Mouse (Mus musculus) small intestine, adult 2 months (tissue): ENCODE measurements around the gene Aipl1. TPM values are rescaled to one million over a fixed set of nuclear protein-coding genes. Genes with fewer than 3 reads are reported as not detected.

Experiments
- H3K27ac ChIP-seq: fragments of 200-500 bp; 2 replicates; pipeline ENCODE4 v1.5.1; 2012; ENCODE audit warnings: low read depth, low read length, control low read depth, inconsistent platforms; ENCODE audit not compliant: insufficient read depth
- H3K27me3 ChIP-seq: fragments of 200-500 bp; 2 replicates; pipeline ENCODE4 v1.6.1; 2012; ENCODE audit warnings: mild to moderate bottlenecking, moderate library complexity, low read length, inconsistent platforms; ENCODE audit not compliant: control insufficient read depth, insufficient read depth
- H3K36me3 ChIP-seq: fragments of 200-500 bp; 2 replicates; pipeline ENCODE4 v1.6.1; 2012; ENCODE audit warnings: mild to moderate bottlenecking, low read length, control low read depth, inconsistent platforms; ENCODE audit not compliant: control insufficient read depth, insufficient read depth
- H3K4me1 ChIP-seq: fragments of 200-500 bp; 2 replicates; pipeline ENCODE4 v1.6.1; 2012; ENCODE audit warnings: low read length, inconsistent platforms, mixed read lengths; ENCODE audit not compliant: control insufficient read depth, insufficient read depth, insufficient read length
- H3K4me3 ChIP-seq: fragments of 200-500 bp; 2 replicates; pipeline ENCODE4 v1.5.1; 2012; ENCODE audit warnings: low read depth, mild to moderate bottlenecking, control low read depth, inconsistent platforms, low read length, moderate library complexity
- CTCF ChIP-seq: fragments of 200-500 bp; IDR thresholded peaks from 2 replicates; pipeline ENCODE4 v1.5.1; 2012; ENCODE audit warnings: low read depth, mild to moderate bottlenecking, control low read depth, inconsistent platforms, low read length, moderate library complexity, mixed read lengths; ENCODE audit not compliant: insufficient replicate concordance, insufficient read length; ENCODE audit errors: extremely low read depth
- POLR2A ChIP-seq: fragments of 200-500 bp; IDR thresholded peaks from 2 replicates; pipeline ENCODE4 v1.6.1; 2012; ENCODE audit warnings: low read depth, mild to moderate bottlenecking, control low read depth, inconsistent platforms, low read length, moderate library complexity
- WGBS: fragments of 180-500 bp; shearing (Covaris S2); methylation state at CpG from one replicate; pipeline ENCODE4 v1.1.7; 2018; 5-methylcytosine and 5-hydroxymethylcytosine counted together
- polyA plus RNA-seq: library from polyadenylated mRNA; depleted of rRNA; stranded (reverse); fragments of >200 nt; gene quantifications from 2 replicates; pipeline ENCODE4 v1.2.3, GENCODE M21; 2012; rRNA removed

The Aipl1 gene
- polyA plus RNA-seq = 0.11 and 0.14 TPM in 2 replicates

GRCm38 (mm10) chr11:72037409-72037808, at the start of gene Aipl1:
Aipl1 (minus strand) TSS chr11:72037509.
- WGBS = 49% methylated on average over 4 of the region's 4 CpGs
- Histone ChIP-seq H3K36me3 (no peaks in the 10 kb centered on the region), H3K27ac (no peak within 1 kb of the TSS), H3K27me3 (no peaks in the 10 kb centered on the region; the same call in 1 of the 2 replicates), H3K4me3 (no peak within 1 kb of the TSS), H3K4me1 (peaks cover under 1% of the 10 kb centered on the region)
- no peak for TF ChIP-seq CTCF
- TF ChIP-seq POLR2A = no peak

- no peak overlapping the region for H3K4me3 ChIP-seq
- no peak for TF ChIP-seq POLR2A
- TF ChIP-seq CTCF = no peak
- H3K27me3 ChIP-seq = no peaks in the 10 kb centered on the region
- H3K27ac ChIP-seq = no peak overlapping the region
- H3K36me3 ChIP-seq = no peaks in the 10 kb centered on the region
- 59% methylated on average over 11 of the region's 11 CpGs for WGBS
- H3K4me1 ChIP-seq = no peaks in the 10 kb centered on the region
Observed at GRCm38 (mm10) chr11:72086251-72087046, 49.1 kb upstream of the Aipl1 start.

GRCm38 (mm10) chr11:72084337-72084736, 47.0 kb upstream of the Aipl1 start:
- H3K27ac ChIP-seq = no peak overlapping the region
- H3K27me3 ChIP-seq = no peaks in the 10 kb centered on the region
- no peaks in the 10 kb centered on the region for H3K36me3 ChIP-seq
- TF ChIP-seq POLR2A = no peak
- no peak for TF ChIP-seq CTCF
- WGBS = 96% methylated on average over 15 of the region's 15 CpGs
- no peaks in the 10 kb centered on the region for H3K4me1 ChIP-seq
- H3K4me3 ChIP-seq = no peak overlapping the region

- H3K4me1 ChIP-seq = no peaks in the 10 kb centered on the region
- no peak for TF ChIP-seq CTCF
- no peak for TF ChIP-seq POLR2A
Observed at GRCm38 (mm10) chr11:72082601-72083000, 45.3 kb upstream of the Aipl1 start.

GRCm38 (mm10) chr11:72080461-72080860, 43.2 kb upstream of the Aipl1 start:
- no peaks in the 10 kb centered on the region for H3K4me1 ChIP-seq
- H3K36me3 ChIP-seq = no peaks in the 10 kb centered on the region
- no peak overlapping the region for H3K4me3 ChIP-seq
- TF ChIP-seq POLR2A (no peak), CTCF (no peak)
- H3K27me3 ChIP-seq = no peaks in the 10 kb centered on the region
- no peak overlapping the region for H3K27ac ChIP-seq
- WGBS = 75% methylated on average over 6 of the region's 6 CpGs

More at GRCm38 (mm10) chr11:72082601-72083000, 45.3 kb upstream of the Aipl1 start:
- 90% methylated on average over 4 of the region's 4 CpGs for WGBS
- no peaks in the 10 kb centered on the region for H3K27me3 ChIP-seq
- no peak overlapping the region for H3K4me3 ChIP-seq
- no peaks in the 10 kb centered on the region for H3K36me3 ChIP-seq
- H3K27ac ChIP-seq = no peak overlapping the region

- TF ChIP-seq POLR2A (no peak), CTCF (no peak)
- 30% methylated on average over 4 of the region's 4 CpGs for WGBS
Observed at GRCm38 (mm10) chr11:72078647-72079046, 41.3 kb upstream of the Aipl1 start.

GRCm38 (mm10) chr11:72078056-72078455, 40.7 kb upstream of the Aipl1 start:
- H3K4me1 ChIP-seq = no peaks in the 10 kb centered on the region
- 31% methylated on average over 3 of the region's 3 CpGs for WGBS
- H3K27me3 ChIP-seq = no peaks in the 10 kb centered on the region
- no peak overlapping the region for H3K4me3 ChIP-seq
- H3K27ac ChIP-seq = no peak overlapping the region
- TF ChIP-seq CTCF (no peak), POLR2A (no peak)
- no peaks in the 10 kb centered on the region for H3K36me3 ChIP-seq

More at GRCm38 (mm10) chr11:72078647-72079046, 41.3 kb upstream of the Aipl1 start:
- Histone ChIP-seq H3K36me3 (no peaks in the 10 kb centered on the region), H3K27me3 (no peaks in the 10 kb centered on the region), H3K4me1 (no peaks in the 10 kb centered on the region), H3K4me3 (no peak overlapping the region), H3K27ac (no peak overlapping the region)
